Mouse (Mus musculus): ENCODE measurements around the gene Prm2. TPM values are rescaled to one million over a fixed set of nuclear protein-coding genes. Genes with fewer than 3 reads are reported as not detected.

Gene Prm2
- polyA plus RNA-seq, 1 experiment = not detected

DNA sequence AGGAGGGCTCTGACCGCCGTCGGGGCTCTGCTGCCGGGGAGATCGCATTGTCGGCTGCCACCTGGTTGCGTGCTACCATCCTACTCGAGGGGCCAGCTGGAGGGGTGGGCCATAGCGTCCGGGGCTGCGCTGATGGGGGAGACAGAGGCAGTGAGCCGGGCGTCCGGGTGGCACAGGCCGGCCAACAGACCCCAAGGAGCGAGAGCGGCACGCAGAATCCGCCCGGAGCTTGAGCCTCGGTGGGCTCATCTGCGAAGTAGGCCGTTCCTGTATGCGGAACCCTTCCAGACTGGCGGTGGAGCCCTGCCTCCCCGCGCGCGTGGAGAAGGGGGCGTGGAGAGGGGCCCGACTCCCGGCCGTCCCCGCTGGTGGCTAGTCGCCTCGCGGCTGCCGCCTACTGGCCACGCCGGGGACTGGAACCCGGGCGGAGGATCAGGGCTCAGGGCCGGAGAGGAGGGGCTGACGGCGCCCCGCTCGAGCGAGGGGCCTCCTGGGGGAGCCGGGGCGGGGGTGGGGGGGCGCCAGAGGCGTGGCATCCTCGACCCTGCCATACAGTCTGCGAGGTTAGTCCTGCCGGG is 11.1 kb downstream of the Prm2 start:
- peaks cover 6% of the 10 kb centered on the region for H3K4me1 ChIP-seq (ENCODE audit: control insufficient read depth, insufficient read depth, low read length)
- under 1% methylated on average over 49 of the region's 55 CpGs for WGBS
- peak overlapping the region; percentile 92 for H3K27ac ChIP-seq (ENCODE audit: control insufficient read depth, insufficient read depth, low read depth, low read length, poor library complexity)
- H3K4me3 ChIP-seq (replicated peaks; ENCODE audit: control insufficient read depth, low read depth, low read length) = peak overlapping the region; percentile 94
- TF ChIP-seq POLR2A (IDR thresholded peaks at IDR 0.05; ENCODE audit: borderline replicate concordance, control insufficient read depth, low read depth, low read length) = peak; percentile 11; the same call in 1 of the 2 replicates
- peak; percentile 71 for TF ChIP-seq CTCF (IDR thresholded peaks at IDR 0.05; ENCODE audit: control insufficient read depth, insufficient read depth, low read length)

DNA sequence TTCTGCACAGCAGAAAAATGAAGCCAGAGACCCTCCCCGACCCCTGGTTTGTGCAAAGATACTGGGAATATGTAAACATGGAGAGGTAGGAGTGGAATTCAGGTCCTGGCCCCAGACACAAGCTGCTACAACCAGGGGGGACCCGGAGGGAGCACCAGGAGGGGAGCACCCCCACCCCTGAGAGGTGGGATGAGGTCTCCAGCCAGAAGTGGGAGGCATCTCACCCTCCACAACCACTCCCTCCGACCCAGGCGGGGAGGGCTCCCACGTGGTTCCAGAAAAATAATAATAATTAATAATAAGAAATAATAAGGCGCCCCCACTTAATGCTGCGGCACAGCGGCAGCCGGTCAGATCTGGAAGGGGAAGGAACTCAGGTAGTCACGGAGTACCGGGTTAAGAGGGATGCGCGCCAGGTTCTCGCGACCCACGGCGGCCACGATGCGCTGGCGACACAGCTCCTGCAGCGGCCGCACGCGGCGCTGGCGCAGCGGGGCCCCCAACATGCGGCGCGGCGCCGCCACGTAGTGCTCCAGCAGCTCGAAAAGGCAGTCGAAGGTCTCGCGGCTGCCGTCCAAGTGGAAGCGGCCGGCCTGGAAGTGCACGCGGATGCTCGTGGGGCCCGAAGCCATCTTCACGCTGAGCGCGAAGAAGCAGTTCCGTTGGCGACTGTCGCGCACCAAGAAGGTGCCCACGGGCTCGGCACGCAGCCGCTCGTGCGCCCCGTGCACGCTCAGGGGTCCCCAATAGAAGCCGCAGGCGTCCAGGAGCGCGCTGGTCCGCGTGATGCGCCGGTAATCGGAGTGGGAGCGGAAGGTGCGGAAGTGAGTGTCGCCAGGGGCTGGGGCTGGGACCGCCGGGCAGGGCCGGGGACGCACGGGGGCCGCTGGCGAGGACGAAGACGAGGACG is 11.8 kb downstream of the Prm2 start:
- 3% methylated on average over 81 of the region's 81 CpGs for WGBS
- peak overlapping the region; percentile 94 for H3K4me3 ChIP-seq (replicated peaks; ENCODE audit: control insufficient read depth, low read depth, low read length)
- H3K4me1 ChIP-seq (ENCODE audit: control insufficient read depth, insufficient read depth, low read length) = peaks cover 6% of the 10 kb centered on the region
- H3K27ac ChIP-seq (ENCODE audit: control insufficient read depth, insufficient read depth, low read depth, low read length, poor library complexity) = peak overlapping the region; percentile 63
- TF ChIP-seq CTCF (IDR thresholded peaks at IDR 0.05; ENCODE audit: control insufficient read depth, insufficient read depth, low read length) (no peak), POLR2A (IDR thresholded peaks at IDR 0.05; ENCODE audit: borderline replicate concordance, control insufficient read depth, low read depth, low read length) (0 out of 2 replicates have a peak, but pooled peaks have one; percentile 23)

DNA sequence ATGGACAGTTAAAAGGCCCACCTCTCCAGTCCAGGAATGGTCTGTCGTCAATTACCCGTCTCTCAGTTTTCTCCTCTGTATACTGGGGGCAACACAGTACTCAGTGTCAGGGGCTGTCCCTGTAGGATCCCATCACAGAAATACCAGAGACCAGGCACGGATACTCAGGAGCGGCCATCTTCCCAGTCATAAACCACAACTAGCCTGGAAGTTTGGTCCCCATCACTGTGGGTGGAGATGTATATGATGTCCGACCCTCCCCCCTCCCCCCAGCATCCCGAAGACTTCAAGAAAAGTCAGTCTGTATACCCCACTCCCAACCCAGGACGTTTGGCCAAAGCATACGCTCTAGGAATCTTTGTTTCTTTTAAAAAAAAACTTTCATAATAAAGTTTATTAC is 12.5 kb downstream of the Prm2 start:
- no peak overlapping the region for H3K4me3 ChIP-seq (replicated peaks; ENCODE audit: control insufficient read depth, low read depth, low read length)
- H3K27ac ChIP-seq (ENCODE audit: control insufficient read depth, insufficient read depth, low read depth, low read length, poor library complexity) = no peak overlapping the region
- H3K4me1 ChIP-seq (ENCODE audit: control insufficient read depth, insufficient read depth, low read length) = peaks cover 6% of the 10 kb centered on the region
- TF ChIP-seq CTCF (IDR thresholded peaks at IDR 0.05; ENCODE audit: control insufficient read depth, insufficient read depth, low read length) (no peak), POLR2A (IDR thresholded peaks at IDR 0.05; ENCODE audit: borderline replicate concordance, control insufficient read depth, low read depth, low read length) (no peak)
- WGBS = 49% methylated on average over 8 of the region's 8 CpGs

DNA sequence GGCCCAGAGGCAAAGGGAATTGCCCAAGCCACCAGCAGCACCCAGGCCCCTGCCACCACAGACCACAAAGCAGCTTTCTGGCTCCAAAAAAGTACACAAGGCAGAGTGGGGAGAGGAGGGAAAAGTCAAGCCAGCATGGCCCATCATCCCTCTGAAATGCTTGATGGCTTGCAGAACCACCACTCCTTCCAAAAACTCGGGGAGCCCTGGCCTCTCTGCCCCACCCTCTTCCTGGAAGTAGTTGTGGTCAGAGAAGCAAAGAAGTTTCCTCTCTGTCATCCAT is 12.8 kb downstream of the Prm2 start:
- 0% methylated on average over 1 of the region's 1 CpGs for WGBS
- H3K27ac ChIP-seq (ENCODE audit: control insufficient read depth, insufficient read depth, low read depth, low read length, poor library complexity) = peak overlapping the region; percentile 34; the same call in 1 of the 2 replicates
- TF ChIP-seq CTCF (IDR thresholded peaks at IDR 0.05; ENCODE audit: control insufficient read depth, insufficient read depth, low read length) (no peak), POLR2A (IDR thresholded peaks at IDR 0.05; ENCODE audit: borderline replicate concordance, control insufficient read depth, low read depth, low read length) (no peak)
- H3K4me1 ChIP-seq (ENCODE audit: control insufficient read depth, insufficient read depth, low read length) = peaks cover 6% of the 10 kb centered on the region
- no peak overlapping the region for H3K4me3 ChIP-seq (replicated peaks; ENCODE audit: control insufficient read depth, low read depth, low read length)

DNA sequence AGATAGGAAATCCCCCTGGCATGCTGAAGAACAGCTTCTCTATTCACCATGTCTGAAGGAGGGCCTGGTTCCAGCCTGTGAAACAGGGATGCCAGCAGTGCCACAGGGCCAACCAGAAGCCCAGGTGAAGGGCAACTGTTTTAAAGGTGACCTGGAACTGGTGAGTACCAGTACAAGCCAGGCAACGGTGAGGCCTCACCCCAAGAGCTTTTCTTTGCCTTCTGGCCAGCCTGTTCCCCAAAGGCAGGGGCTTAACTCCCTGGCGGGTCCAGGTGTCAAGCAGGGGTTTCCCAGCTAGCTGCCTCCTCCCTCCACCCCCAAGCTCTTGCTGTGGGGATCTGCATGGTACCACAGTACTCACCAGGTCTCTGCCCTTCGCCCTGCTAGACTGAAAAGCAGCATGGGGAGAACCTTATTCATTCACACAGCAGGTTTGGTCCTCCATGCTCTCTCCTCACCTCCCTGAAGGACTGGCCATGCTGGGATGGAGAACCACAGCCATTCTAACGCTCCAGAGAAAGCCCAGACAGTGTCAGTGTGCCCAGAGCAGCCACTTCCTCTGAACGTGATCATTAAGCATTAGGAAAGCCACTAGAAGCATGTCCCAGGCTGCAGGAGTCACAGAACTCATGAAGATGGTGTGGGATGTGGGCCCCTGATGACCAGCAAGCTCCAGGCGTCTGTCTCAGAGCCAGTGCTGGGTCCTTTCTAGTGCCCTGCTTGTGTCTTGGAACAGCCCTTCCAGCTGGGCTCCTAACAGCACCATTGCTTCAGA is 13.4 kb downstream of the Prm2 start:
- WGBS = 32% methylated on average over 6 of the region's 6 CpGs
- Histone ChIP-seq H3K4me3 (replicated peaks; ENCODE audit: control insufficient read depth, low read depth, low read length) (no peak overlapping the region), H3K4me1 (ENCODE audit: control insufficient read depth, insufficient read depth, low read length) (peaks cover 6% of the 10 kb centered on the region), H3K27ac (ENCODE audit: control insufficient read depth, insufficient read depth, low read depth, low read length, poor library complexity) (peak overlapping the region; percentile 34; the same call in 1 of the 2 replicates)
- TF ChIP-seq POLR2A (IDR thresholded peaks at IDR 0.05; ENCODE audit: borderline replicate concordance, control insufficient read depth, low read depth, low read length) = no peak
- TF ChIP-seq CTCF (IDR thresholded peaks at IDR 0.05; ENCODE audit: control insufficient read depth, insufficient read depth, low read length) = no peak

DNA sequence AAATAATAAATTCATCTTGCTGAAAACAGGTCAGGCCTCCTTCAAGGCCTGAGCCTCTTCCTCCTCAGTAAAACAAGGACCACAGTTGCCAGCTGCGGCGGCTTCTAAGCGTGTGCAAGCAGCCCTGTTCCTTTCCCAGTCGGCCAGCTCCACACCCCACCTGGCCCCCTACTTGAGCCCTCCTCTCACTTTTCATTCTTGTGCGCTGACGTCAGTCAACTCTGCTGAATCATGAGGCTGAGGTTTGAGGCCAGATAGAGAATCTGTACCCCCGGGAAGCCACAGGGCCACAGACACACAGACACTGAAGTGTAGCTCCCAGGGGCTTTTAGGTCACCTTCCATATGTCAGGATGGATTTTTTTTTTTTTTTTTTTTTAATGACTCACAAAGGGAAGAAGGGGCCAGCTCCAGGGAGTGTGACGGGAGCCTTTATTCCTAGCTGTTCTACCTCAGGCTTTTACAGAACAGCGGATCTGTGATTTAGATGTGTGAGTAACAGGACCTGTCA is 14.0 kb downstream of the Prm2 start:
- H3K4me3 ChIP-seq (replicated peaks; ENCODE audit: control insufficient read depth, low read depth, low read length) = no peak overlapping the region
- no peak overlapping the region for H3K27ac ChIP-seq (ENCODE audit: control insufficient read depth, insufficient read depth, low read depth, low read length, poor library complexity)
- no peak for TF ChIP-seq POLR2A (IDR thresholded peaks at IDR 0.05; ENCODE audit: borderline replicate concordance, control insufficient read depth, low read depth, low read length)
- TF ChIP-seq CTCF (IDR thresholded peaks at IDR 0.05; ENCODE audit: control insufficient read depth, insufficient read depth, low read length) = no peak
- peaks cover 3% of the 10 kb centered on the region for H3K4me1 ChIP-seq (ENCODE audit: control insufficient read depth, insufficient read depth, low read length)
- WGBS = 61% methylated on average over 9 of the region's 9 CpGs

DNA sequence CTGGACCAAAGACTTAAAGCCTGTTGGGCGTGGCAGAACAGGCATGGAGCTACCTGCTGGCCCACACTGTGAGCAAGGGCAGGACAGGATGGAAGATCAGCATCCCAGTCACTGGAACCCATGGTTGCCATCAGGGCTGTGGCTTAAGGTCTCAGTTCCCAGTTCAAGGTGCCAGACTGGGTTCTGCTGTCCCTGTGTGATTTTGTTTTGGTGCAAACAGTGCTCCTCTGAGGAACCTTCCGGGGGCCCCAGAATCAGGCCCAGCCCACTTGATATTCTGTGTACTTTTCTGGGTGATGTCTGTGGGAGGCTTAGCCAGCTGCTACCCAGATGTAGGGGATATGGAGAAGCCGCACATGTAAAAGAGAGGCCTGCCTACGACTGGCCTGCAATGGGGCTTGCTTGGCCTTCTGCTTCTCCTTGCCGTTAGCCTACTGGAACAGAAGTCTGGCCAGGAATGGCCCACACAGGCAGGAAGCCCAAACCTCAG is 15.3 kb downstream of the Prm2 start:
- 74% methylated on average over 5 of the region's 5 CpGs for WGBS
- Histone ChIP-seq H3K4me3 (replicated peaks; ENCODE audit: control insufficient read depth, low read depth, low read length) (no peak overlapping the region), H3K27ac (ENCODE audit: control insufficient read depth, insufficient read depth, low read depth, low read length, poor library complexity) (no peak overlapping the region), H3K4me1 (ENCODE audit: control insufficient read depth, insufficient read depth, low read length) (peaks cover 3% of the 10 kb centered on the region)
- no peak for TF ChIP-seq POLR2A (IDR thresholded peaks at IDR 0.05; ENCODE audit: borderline replicate concordance, control insufficient read depth, low read depth, low read length)
- no peak for TF ChIP-seq CTCF (IDR thresholded peaks at IDR 0.05; ENCODE audit: control insufficient read depth, insufficient read depth, low read length)
